Mouse (Mus musculus) liver, adult (tissue): ENCODE results near the gene Plekho1.

Source experiments
- GATA4 ChIP-seq: IDR thresholded peaks from 2 replicates; pipeline ENCODE4 v1.6.1; 2014; ENCODE audit warnings: mild to moderate bottlenecking, low read length; ENCODE audit not compliant: insufficient replicate concordance

Plekho1 gene

GRCm38 (mm10) chr3:95938835-95939234 is 57.0 kb downstream of the Plekho1 start:
- TF ChIP-seq GATA4 = no peak
